Mouse (Mus musculus): Measurements from ENCODE around the gene Eftud2. TPM values are rescaled to one million over a fixed set of nuclear protein-coding genes. Genes with fewer than 3 reads are reported as not detected.

The Eftud2 gene
- total RNA-seq (2023; ENCODE audit: inconsistent age) = 130 to 159 TPM (median 135 TPM) in 4 replicates

GRCm38 (mm10) chr11:102880585-102881313 is at the start of gene Eftud2, which contains the start of gene Ccdc103:
Eftud2 (minus strand) TSS chr11:102880985.
Ccdc103 (plus strand) TSS chr11:102881204.

GRCm38 (mm10) chr11:102924557-102925350 is 44.0 kb upstream of the Eftud2 start, which contains the start of gene Kif18b:
Kif18b (minus strand) TSS chr11:102925124.

GRCm38 (mm10) chr11:102900763-102901162 is 20.0 kb upstream of the Eftud2 start, which contains the start of gene Gfap:
Gfap (minus strand) TSS chr11:102900912.

GRCm38 (mm10) chr11:102884616-102885219 is 3.9 kb upstream of the Eftud2 start, which contains the start of gene Fam187a:
Fam187a (plus strand) TSS chr11:102885169.

GRCm38 (mm10) chr11:102835549-102835948 is 45.2 kb downstream of the Eftud2 start, which contains the start of gene Higd1b:
Higd1b (plus strand) TSS chr11:102835849.

GRCm38 (mm10) chr11:102819021-102819782 is 61.6 kb downstream of the Eftud2 start, which contains the start of gene Gjc1:
Gjc1 (minus strand) TSS chr11:102819700.

Other genes starting within 250 kb of the Eftud2 start
- not detected in 4 replicates for gene Meioc, start 217.3 kb downstream of the Eftud2 start, total RNA-seq (2023; ENCODE audit: inconsistent age)
- gene Ccdc43, start 183.2 kb downstream of the Eftud2 start, total RNA-seq (2023; ENCODE audit: inconsistent age) = 25.4 to 29.9 TPM (median 25.8 TPM) in 4 replicates
- 0.18 TPM in 1 of 4 replicates, not detected in the others for gene Adam11, start 119.5 kb downstream of the Eftud2 start, total RNA-seq (2023; ENCODE audit: inconsistent age)
- not detected in 4 replicates for gene Gjc1, start 61.3 kb downstream of the Eftud2 start, total RNA-seq (2023; ENCODE audit: inconsistent age)
- gene Higd1b, start 45.1 kb downstream of the Eftud2 start, total RNA-seq (2023; ENCODE audit: inconsistent age) = not detected in 4 replicates
- 0.26 TPM in 1 of 4 replicates, not detected in the others for gene Ccdc103, start 219 bp upstream of the Eftud2 start, total RNA-seq (2023; ENCODE audit: inconsistent age)
- gene Fam187a, start 4.2 kb upstream of the Eftud2 start, total RNA-seq (2023; ENCODE audit: inconsistent age) = not detected in 4 replicates
- not detected in 4 replicates for gene Gfap, start 19.9 kb upstream of the Eftud2 start, total RNA-seq (2023; ENCODE audit: inconsistent age)
- gene Kif18b, start 44.1 kb upstream of the Eftud2 start, total RNA-seq (2023; ENCODE audit: inconsistent age) = 1.1 to 1.9 TPM (median 1.2 TPM) in 4 replicates
- gene C1ql1, start 65.7 kb upstream of the Eftud2 start, total RNA-seq (2023; ENCODE audit: inconsistent age) = not detected in 4 replicates
- gene Nmt1, start 147.2 kb upstream of the Eftud2 start, total RNA-seq (2023; ENCODE audit: inconsistent age) = 58.0 to 62.2 TPM (median 59.9 TPM) in 4 replicates
- 15.0 to 17.7 TPM (median 15.8 TPM) in 4 replicates for gene Dcakd, start 147.3 kb upstream of the Eftud2 start, total RNA-seq (2023; ENCODE audit: inconsistent age)
- 2.7 to 4.7 TPM (median 3.8 TPM) in 4 replicates for gene Plcd3, start 220.7 kb upstream of the Eftud2 start, total RNA-seq (2023; ENCODE audit: inconsistent age)
- 46.6 to 58.5 TPM (median 49.6 TPM) in 4 replicates for gene Acbd4, start 220.7 kb upstream of the Eftud2 start, total RNA-seq (2023; ENCODE audit: inconsistent age)
- 55.6 to 59.2 TPM (median 56.1 TPM) in 4 replicates for gene Hexim1, start 235.2 kb upstream of the Eftud2 start, total RNA-seq (2023; ENCODE audit: inconsistent age)